Mouse (Mus musculus) left cerebral cortex, postnatal 14 days (tissue): ENCODE measurements around the gene Ntan1. TPM values are rescaled to one million over a fixed set of nuclear protein-coding genes. Genes with fewer than 3 reads are reported as not detected.
"Not testable (repeated sequence)": the region's sequence is repeated elsewhere in the genome, so short reads cannot be mapped to it uniquely, and the experiment has no call there.

Source experiments
- DNase-seq, 2 experiments: peaks; one replicate each; pipeline ENCODE4 v3.0.0; 2021 to 2022; ENCODE audit warnings: low spot score in 2 of 2, mixed read lengths in 1 of 2
- intact Hi-C: fragments of 180-260 bp; cut with DNase I; formaldehyde crosslinking; loops from one replicate; pipeline ENCODE4 v1.15.1; 2025
- long read RNA-seq, 2 experiments: library from polyadenylated mRNA; stranded (forward); transcript quantifications; one replicate each; pipeline ENCODE4 v2.0.0; 2021
- total RNA-seq, 2 experiments: library from RNA; stranded (reverse); gene quantifications; 2 replicates each; pipeline ENCODE4 v1.2.3; 2021

The Ntan1 gene
- total RNA-seq = 10 to 100 TPM; 89.2 to 94.7 TPM
- long read RNA-seq, experiment 1, transcript Ntan1-202 (9 exons, 984 nt) = minor isoform, 5 of 109 reads
- long read RNA-seq, experiment 1, transcript Ntan1-205 (9 exons, 1,014 nt) = major isoform, 31 of 109 reads
- long read RNA-seq, experiment 1, transcript Ntan1-201 (10 exons, 1,175 nt) = minor isoform, 9 of 109 reads
- long read RNA-seq, experiment 1, partial matches to known transcripts = 3 of 109 reads
- long read RNA-seq, experiment 1, other reads (novel, unspliced or antisense) = 61 of 109 reads
- long read RNA-seq, experiment 2, transcript Ntan1-201 (10 exons, 1,175 nt) = minor isoform, 8 of 68 reads
- long read RNA-seq, experiment 2, transcript Ntan1-205 (9 exons, 1,014 nt) = major isoform, 14 of 68 reads
- long read RNA-seq, experiment 2, partial matches to known transcripts = 0 of 68 reads
- long read RNA-seq, experiment 2, other reads (novel, unspliced or antisense) = 43 of 68 reads

GRCm38 (mm10) chr16:13818560-13819393 is at the start of gene Ntan1:
Gene Ntan1, plus strand, starts transcription at chr16:13818845.
- intact Hi-C loops = no loop called here

DNA sequence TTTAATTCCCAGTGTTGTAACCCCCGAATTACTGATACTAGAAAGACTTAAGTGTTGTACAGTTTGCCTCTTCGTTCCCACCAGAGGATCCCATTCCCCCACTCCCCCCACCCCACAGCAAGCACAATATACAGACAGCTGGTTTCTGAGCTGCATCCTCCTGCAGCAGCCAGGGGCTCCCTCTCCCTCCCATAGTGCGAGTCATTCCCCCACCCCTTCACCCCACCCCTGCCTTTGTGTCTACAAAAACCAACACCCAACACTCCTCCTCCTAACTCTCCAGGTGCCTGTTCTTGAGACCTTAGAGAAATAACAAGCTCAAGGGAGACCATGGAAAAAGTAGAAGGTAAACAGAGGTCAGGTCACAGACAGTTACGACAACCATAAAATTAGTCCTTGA is 47.0 kb upstream of the Ntan1 start:
- DNase-seq, intact Hi-C loops: not testable (repeated sequence)

More at GRCm38 (mm10) chr16:13818560-13819393, at the start of gene Ntan1:
- peak; percentile 95 to 96 for DNase-seq

GRCm38 (mm10) chr16:13772051-13772450 is 46.6 kb upstream of the Ntan1 start:
- DNase-seq, intact Hi-C loops: not testable (repeated sequence)

DNA sequence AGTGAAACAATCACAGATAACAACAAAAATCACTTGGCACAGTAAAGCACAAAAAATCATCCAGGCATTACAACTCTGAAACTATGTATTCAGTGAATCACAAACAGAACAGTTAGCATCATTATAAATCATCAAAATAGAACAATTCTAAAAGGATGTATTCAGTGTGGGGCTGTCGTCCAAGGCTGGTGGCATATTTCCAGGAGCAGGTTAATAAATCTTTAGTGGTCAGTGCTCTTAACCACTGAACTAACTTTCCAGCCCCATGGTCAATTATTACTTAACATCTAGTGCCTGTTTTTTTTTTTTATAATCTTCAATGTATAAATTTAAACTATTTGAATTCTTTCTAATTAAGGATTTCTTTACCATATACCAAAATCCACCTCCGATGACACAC is 44.6 kb upstream of the Ntan1 start:
- intact Hi-C loops = not testable (repeated sequence)

DNA sequence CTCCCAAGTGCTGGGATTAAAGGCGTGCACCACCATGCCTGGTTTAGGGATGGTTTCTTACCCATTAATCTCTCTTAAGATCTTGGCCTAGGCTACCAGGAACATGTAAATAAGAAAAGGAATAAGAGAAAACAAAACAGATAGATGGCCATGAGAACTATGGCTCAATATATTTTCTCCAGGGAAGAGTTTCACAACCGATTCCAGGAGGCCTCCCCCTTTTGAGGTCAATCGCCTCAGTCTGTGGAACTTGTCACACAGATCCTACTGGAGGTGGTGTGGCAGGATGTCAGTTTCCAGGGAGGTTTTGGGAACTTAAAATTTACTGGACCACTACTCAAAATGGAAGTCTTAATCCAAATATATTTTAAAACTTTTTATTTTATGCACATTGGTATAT is 44.0 kb upstream of the Ntan1 start:
- DNase-seq, intact Hi-C loops: not testable (repeated sequence)

More for the DNA sequence above, 44.6 kb upstream of the Ntan1 start:
- not testable (repeated sequence) for DNase-seq

- intact Hi-C loops = loop anchor here (5.0 kb wide), 1 partner anchor 108 kb away; the partner anchor contains the start of genes 3110001I22Rik and Bfar
- DNase-seq = peak; percentile 91 to 92
Measured at GRCm38 (mm10) chr16:13780353-13781036, 38.1 kb upstream of the Ntan1 start, which contains the start of gene Rrn3. Gene Rrn3, plus strand, starts transcription at chr16:13780708.

DNA sequence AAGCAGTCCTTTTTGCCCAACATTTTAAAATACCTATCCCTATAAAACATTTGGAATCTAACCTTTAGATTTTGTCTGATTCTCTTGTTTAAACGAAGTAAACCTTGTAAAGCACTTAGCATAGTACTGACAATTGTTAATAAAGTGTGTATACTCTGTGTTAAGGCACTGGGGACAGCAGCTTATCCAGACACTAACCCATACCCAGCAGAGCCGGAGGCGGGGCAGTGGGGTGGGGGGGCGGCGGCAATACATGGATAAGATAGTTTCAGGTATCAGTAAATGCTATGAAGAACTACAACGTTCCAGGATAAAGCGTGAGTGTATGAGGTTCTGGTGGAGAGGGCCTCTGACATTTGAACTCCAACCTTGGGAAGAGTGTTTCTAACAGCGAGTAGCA is 37.4 kb upstream of the Ntan1 start:
- intact Hi-C loops = loop anchor here (5.0 kb wide), 1 partner anchor 109 kb away; the partner anchor contains the start of genes 3110001I22Rik and Bfar
- no peak for DNase-seq

GRCm38 (mm10) chr16:13785932-13786331 is 32.7 kb upstream of the Ntan1 start:
- no peak for DNase-seq
- intact Hi-C loops = no loop called here

- intact Hi-C loops, DNase-seq: not testable (repeated sequence)
Measured at GRCm38 (mm10) chr16:13793441-13793840, 25.2 kb upstream of the Ntan1 start.

DNA sequence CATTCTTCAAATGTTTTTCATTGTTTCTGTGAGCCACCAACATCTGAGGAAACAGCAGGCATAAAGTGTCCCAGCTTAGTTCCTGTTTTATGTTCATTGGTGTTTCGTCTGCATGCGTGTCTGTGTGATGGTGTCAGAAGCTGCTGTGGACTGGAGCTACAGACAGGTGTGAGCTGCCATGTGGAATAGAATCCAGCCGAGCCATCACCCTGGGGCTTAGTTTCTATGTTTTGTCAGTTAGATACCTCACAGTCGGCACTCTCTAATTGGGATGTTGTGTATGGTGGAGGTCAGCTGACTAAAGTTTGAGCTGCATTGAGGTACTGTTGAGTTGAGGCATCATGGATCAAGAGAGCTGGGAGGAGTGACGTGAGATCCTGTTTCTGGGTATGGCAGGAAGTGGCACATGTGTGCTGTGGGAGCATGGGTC is 21.9 kb upstream of the Ntan1 start:
- no peak for DNase-seq
- intact Hi-C loops = no loop called here

DNA sequence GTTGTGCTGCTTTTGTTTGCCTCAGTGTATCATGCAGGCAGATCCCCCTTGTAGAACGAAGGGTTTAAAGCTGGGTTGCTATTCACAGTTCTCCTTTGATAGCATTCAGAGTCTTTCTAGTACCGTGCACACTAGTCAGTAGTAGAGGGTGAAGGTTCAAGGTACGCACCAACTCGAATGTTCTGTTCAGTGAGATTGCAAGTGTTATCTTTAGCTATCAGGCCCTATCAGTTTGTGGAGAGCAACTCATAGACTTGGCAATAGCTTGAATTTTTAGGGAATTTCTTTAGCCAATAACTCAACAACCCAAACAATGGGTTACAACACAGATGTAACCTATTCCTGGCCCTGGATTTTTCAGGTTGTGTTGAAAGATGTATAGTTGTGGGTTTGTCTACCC is 17.4 kb upstream of the Ntan1 start:
- intact Hi-C loops = no loop called here
- DNase-seq = no peak

- intact Hi-C loops = no loop called here
Measured at GRCm38 (mm10) chr16:13804666-13805065, 14.0 kb upstream of the Ntan1 start.

GRCm38 (mm10) chr16:13807616-13808015 is 11.0 kb upstream of the Ntan1 start:
- intact Hi-C loops = no loop called here
- no peak for DNase-seq

More at GRCm38 (mm10) chr16:13804666-13805065, 14.0 kb upstream of the Ntan1 start:
- DNase-seq = peak in 1 of 2 experiments; percentile 34

- intact Hi-C loops = no loop called here
- DNase-seq = no peak
Measured at GRCm38 (mm10) chr16:13808410-13808809, 10.2 kb upstream of the Ntan1 start.

DNA sequence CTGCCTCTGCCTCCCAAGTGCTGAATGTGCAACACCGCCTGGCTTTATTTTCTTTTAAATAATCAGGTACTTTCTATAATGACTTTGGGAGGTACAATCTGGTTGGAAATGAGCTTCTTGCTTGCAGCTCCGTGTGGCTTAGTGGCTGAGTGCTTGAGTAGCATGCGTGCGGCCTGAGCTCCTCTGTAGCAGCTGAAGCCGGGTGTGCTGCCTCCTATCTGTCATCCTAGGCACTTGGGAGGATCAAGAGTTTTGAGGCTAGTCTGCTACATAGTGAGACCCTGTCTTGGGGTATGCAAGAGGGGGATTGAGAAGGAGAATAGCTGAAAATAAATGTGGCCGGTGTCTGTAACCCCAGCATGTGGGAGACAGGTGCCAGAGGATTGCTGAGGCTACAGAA is 6.5 kb upstream of the Ntan1 start:
- DNase-seq = no peak
- intact Hi-C loops = no loop called here

GRCm38 (mm10) chr16:13813200-13813599 is 5.4 kb upstream of the Ntan1 start:
- no peak for DNase-seq
- intact Hi-C loops = no loop called here

- intact Hi-C loops = no loop called here
- DNase-seq = no peak
Measured at GRCm38 (mm10) chr16:13819394-13819743, 724 bp downstream of the Ntan1 start.

GRCm38 (mm10) chr16:13819806-13820500 is 1.3 kb downstream of the Ntan1 start:
- DNase-seq = no peak
- intact Hi-C loops = no loop called here

GRCm38 (mm10) chr16:13820771-13821170 is 2.1 kb downstream of the Ntan1 start:
- no peak for DNase-seq
- intact Hi-C loops = no loop called here
